Mouse (Mus musculus): Measurements from ENCODE around the gene Swap70.

- TF ChIP-seq CTCF (IDR thresholded peaks at IDR 0.05; ENCODE audit: extremely low read depth, insufficient read depth, low read length) (no peak), POLR2A (IDR thresholded peaks at IDR 0.05; ENCODE audit: extremely low read depth, insufficient read depth, low read length) (no peak)
Observed at GRCm38 (mm10) chr7:110222583-110223182, 1.2 kb downstream of the Swap70 start.

All from cortical plate, adult 2 months (tissue).